Mouse (Mus musculus): Measurements from ENCODE around the gene Zranb1.

DNA sequence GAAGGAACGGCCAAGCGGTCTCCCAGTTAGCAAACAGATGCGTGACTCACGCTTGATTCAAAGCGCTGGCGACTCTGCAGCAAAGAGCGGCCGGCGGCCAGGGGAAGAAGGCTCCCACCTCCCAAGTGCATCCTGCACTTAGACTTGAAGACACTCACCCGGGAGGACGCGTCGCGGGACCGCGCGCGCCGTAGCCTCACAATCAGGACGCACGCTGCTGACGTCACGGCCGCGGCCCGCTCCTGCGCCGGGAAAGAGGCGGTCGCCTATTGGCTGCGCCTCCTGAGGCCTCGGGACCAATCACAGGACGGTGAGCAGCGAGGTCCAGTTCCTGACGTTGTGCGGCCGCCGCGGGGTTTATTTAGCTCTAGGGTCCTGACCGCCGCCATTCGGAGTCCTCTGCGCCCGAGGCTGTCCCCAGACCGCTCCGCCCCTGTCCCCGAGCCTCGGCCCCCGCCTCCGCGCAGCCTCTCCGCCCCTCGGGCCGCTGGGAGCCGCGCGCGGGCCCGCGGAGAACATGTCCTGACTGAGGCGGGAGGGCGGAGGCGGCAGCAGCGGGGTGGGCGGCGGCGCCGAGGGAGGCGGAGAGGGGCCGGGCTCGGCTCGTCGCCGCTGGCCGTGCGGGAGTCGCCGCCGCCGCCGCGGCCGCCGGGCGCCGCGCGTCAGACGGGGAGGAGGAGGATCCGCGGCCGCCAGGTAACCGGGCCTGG is at the start of gene Zranb1:
- peak; percentile 86; the same call in 1 of the 2 replicates for TF ChIP-seq KAT2A (IDR thresholded peaks at IDR 0.05; ENCODE audit: insufficient replicate concordance, low read length)
- TF ChIP-seq POLR2A (IDR thresholded peaks at IDR 0.05; ENCODE audit: low read depth, low read length): peak; percentile 91
